Mouse (Mus musculus) ES-Bruce4 (cell line): ENCODE measurements around the gene Spata5.

Experiments used
- CTCF ChIP-seq: IDR thresholded peaks from one replicate; pipeline ENCODE4 v1.8.1; 2011; ENCODE audit warnings: low read depth, low read length
- POLR2A ChIP-seq: IDR thresholded peaks from one replicate; pipeline ENCODE4 v1.8.1; 2011; ENCODE audit warnings: low read length; ENCODE audit not compliant: insufficient read depth

- TF ChIP-seq CTCF (no peak), POLR2A (no peak)
These were observed 61.6 kb downstream of the Spata5 start for GRCm38 (mm10) chr3:37481295-37481694.
